15 mouse cellular contexts compared by ENCODE assay signal in the genomic region with DNA sequence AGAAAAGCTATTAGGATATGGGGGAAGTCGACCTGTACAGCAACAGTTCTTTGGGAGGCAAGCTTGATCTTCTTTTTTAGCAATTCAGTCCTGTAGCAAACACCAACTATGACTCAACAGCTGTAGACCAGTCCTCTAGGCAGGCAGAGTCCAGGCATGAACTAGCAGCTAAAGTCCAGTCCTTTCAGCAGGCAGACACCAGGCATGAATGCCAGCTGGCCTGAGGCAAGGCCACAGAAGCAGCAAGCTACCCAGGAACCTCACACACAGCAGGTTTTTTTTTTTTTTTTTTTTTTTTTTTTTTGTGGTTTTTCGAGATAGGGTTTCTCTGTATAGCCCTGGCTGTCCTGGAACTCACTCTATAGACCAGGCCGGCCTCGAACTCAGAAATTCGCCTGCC.
"Had no signal": no experiment of that assay in that cellular context is flagged by ENCODE, and none has a peak within 500 bp of the region (broad histone marks: within the 10 kb centered on the region; RNA-seq: fewer than 3 reads in every experiment).

No protein-coding gene starts in this region.

- H3K4me3 ChIP-seq: limb, embryonic 12.5 days; limb, embryonic 15.5 days; lung, embryonic 15.5 days; megakaryocyte, embryonic 14.5 days; midbrain, embryonic 10.5 days; midbrain, embryonic 13.5 days had no signal

- H3K9me3 ChIP-seq: limb, embryonic 12.5 days; limb, embryonic 15.5 days; lung, embryonic 15.5 days; megakaryocyte, embryonic 14.5 days; midbrain, embryonic 10.5 days; midbrain, embryonic 13.5 days had no signal

- DNase-seq: kidney, postnatal 10 days; kidney, postnatal 4 days; left cerebral cortex, postnatal 4 days; lung, adult 18-20 months; lung, postnatal 10 days; lung, postnatal 36 days; thymus, adult 18-20 months; thymus, postnatal 36 days had no signal

- H3K4me1 ChIP-seq: limb, embryonic 12.5 days; limb, embryonic 15.5 days; lung, embryonic 15.5 days; midbrain, embryonic 10.5 days; midbrain, embryonic 13.5 days had no signal

- H3K4me2 ChIP-seq: limb, embryonic 12.5 days; limb, embryonic 15.5 days; lung, embryonic 15.5 days; midbrain, embryonic 13.5 days had no signal

- H3K27ac ChIP-seq: limb, embryonic 12.5 days; limb, embryonic 15.5 days; liver, embryonic 14.5 days; lung, embryonic 15.5 days; midbrain, embryonic 10.5 days; midbrain, embryonic 13.5 days had no signal

- H3K9ac ChIP-seq: limb, embryonic 12.5 days; limb, embryonic 15.5 days; liver, embryonic 14.5 days; lung, embryonic 15.5 days; midbrain, embryonic 13.5 days had no signal

- H3K27me3 ChIP-seq: limb, embryonic 12.5 days; limb, embryonic 15.5 days; lung, embryonic 15.5 days; megakaryocyte, embryonic 14.5 days; midbrain, embryonic 13.5 days had no signal

- ATAC-seq: midbrain, embryonic 13.5 days had no signal
